24 mouse cellular contexts compared by ENCODE assay signal in the genomic region with DNA sequence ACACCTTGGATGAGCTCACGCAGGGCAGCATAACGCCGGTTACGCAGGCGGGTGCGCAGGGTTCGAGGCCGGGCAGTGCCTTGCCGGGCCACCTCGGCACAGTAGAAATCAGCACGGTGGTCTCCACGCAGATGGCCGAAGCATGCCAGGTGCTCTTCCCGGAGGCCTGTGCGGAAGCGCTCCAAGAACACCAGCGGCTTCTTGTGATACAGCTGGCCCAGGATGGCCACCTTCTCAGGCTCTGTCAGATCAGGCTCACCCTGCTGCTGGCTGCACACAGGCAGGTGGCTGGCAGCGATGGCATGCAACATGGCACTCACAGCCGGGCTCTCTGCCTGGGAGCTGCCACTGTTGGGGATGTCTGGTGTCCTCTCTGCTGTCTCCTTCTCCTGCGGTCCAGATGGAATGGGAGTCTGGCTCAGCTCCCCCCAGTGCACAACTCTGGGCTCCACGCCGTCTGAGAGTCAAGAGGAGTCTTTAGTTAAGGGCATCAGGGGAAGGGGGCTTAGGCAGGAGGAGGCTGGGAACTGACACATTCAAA. TPM values are rescaled to one million over a fixed set of nuclear protein-coding genes. Genes with fewer than 3 reads are reported as not detected.
"Had no signal": no experiment of that assay in that cellular context is flagged by ENCODE, and none has a peak within 500 bp of the region (broad histone marks: within the 10 kb centered on the region; RNA-seq: fewer than 3 reads in every experiment).

No protein-coding gene starts in this region.

- H3K27me3 ChIP-seq: heart, embryonic 12.5 days; hindbrain, embryonic 12.5 days; intestine, embryonic 15.5 days; limb, embryonic 13.5 days; limb, embryonic 15.5 days; liver, embryonic 12.5 days had no signal

- H3K27ac ChIP-seq: heart, adult 2 months; hindbrain, embryonic 10.5 days; hindbrain, embryonic 12.5 days; hindbrain, embryonic 14.5 days; intestine, embryonic 15.5 days; left cerebral cortex, adult 2 months; limb, embryonic 13.5 days; limb, embryonic 15.5 days; liver, embryonic 12.5 days; liver, embryonic 14.5 days had no signal

- H3K4me3 ChIP-seq: heart, adult 2 months; heart, embryonic 12.5 days; hindbrain, embryonic 10.5 days; hindbrain, embryonic 12.5 days; intestine, embryonic 15.5 days; left cerebral cortex, adult 2 months; limb, embryonic 13.5 days; limb, embryonic 15.5 days; liver, embryonic 12.5 days had no signal

- H3K4me2 ChIP-seq: heart, embryonic 12.5 days; hindbrain, embryonic 12.5 days; hindbrain, embryonic 14.5 days; intestine, embryonic 15.5 days; limb, embryonic 13.5 days; limb, embryonic 15.5 days; liver, embryonic 12.5 days had no signal

- DNase-seq: forebrain, postnatal 0 days; gastrocnemius, postnatal 10 days; gastrocnemius, postnatal 25 days; heart, adult 2 months; heart, postnatal 10 days; heart, postnatal 4 days; kidney, adult 18-20 months; kidney, adult 8-10 months; kidney, postnatal 10 days; kidney, postnatal 4 days had no signal

RNA-seq across cellular contexts. Expression of gene Tmem91, which starts 40.8 kb away (rescaled TPM):
- total RNA-seq: gastrocnemius, adult 18-20 months; gastrocnemius, postnatal 25 days; gastrocnemius, postnatal 4 days; heart, adult 2 months; heart, postnatal 10 days; heart, postnatal 25 days; liver, adult 2 months had no signal
- polyA plus RNA-seq: heart, adult 2 months; liver, adult 2 months had no signal
